In genomic region chr13:44569241-44569778, GRCm38 (mm10) we compare ENCODE assay signal across 18 mouse cellular contexts.
DNase-seq lines count a peak whose midpoint lies in the region; ATAC-seq lines count a peak whose summit lies in the region.
"Had no signal": no experiment of that assay in that cellular context is flagged by ENCODE, and none has a peak within 500 bp of the region (broad histone marks: within the 10 kb centered on the region; RNA-seq: fewer than 3 reads in every experiment).

No protein-coding gene starts in this region.

- DNase-seq in heart, adult 11 months = peak; percentile 91
- DNase-seq in kidney, postnatal 36 days = peak; percentile 15 to 34
- DNase-seq in fibroblast of lung, adult 2 months (ENCODE audit: low read depth) = peak; percentile 37
- DNase-seq in lung, postnatal 10 days = peak; percentile 30
- DNase-seq in cerebellum, postnatal 4 days (ENCODE audit: low spot score in 2 of 2) = no peak
- DNase-seq: cerebellum, adult 8-10 months; gastrocnemius, postnatal 36 days; thymus, postnatal 14 days had no signal

- no peak overlapping the region for H3K4me2 ChIP-seq in heart, embryonic 11.5 days
- H3K4me2 ChIP-seq in kidney, embryonic 15.5 days = no peak overlapping the region
- H3K4me2 ChIP-seq: embryonic facial prominence, embryonic 12.5 days; liver, embryonic 11.5 days; lung, embryonic 15.5 days; midbrain, embryonic 11.5 days; neural tube, embryonic 12.5 days had no signal

- WGBS in heart, embryonic 11.5 days (ENCODE audit: insufficient replicate concordance) = 60% methylated on average over 3 of the region's 3 CpGs
- 64% methylated on average over 3 of the region's 3 CpGs for WGBS in kidney, embryonic 15.5 days

- no peak overlapping the region for H3K9ac ChIP-seq in heart, embryonic 11.5 days (ENCODE audit: low read depth, low read length)
- H3K9ac ChIP-seq in kidney, embryonic 15.5 days = no peak overlapping the region
- H3K9ac ChIP-seq: embryonic facial prominence, embryonic 12.5 days; lung, embryonic 15.5 days; neural tube, embryonic 12.5 days had no signal

- no peak overlapping the region for H3K27ac ChIP-seq in heart, embryonic 11.5 days (ENCODE audit: low read depth, low read length)
- H3K27ac ChIP-seq in kidney, embryonic 15.5 days = no peak overlapping the region
- H3K27ac ChIP-seq: embryonic facial prominence, embryonic 12.5 days; lung, embryonic 15.5 days; neural tube, embryonic 12.5 days; stomach, postnatal 0 days had no signal

- no peak overlapping the region for H3K4me3 ChIP-seq in heart, embryonic 11.5 days (ENCODE audit: low read depth, low read length)
- H3K4me3 ChIP-seq in kidney, embryonic 15.5 days (replicated peaks) = no peak overlapping the region
- H3K4me3 ChIP-seq: embryonic facial prominence, embryonic 12.5 days; lung, embryonic 15.5 days; neural tube, embryonic 12.5 days had no signal

- H3K9me3 ChIP-seq in heart, embryonic 11.5 days (replicated peaks; ENCODE audit: control insufficient read depth, low read length) = no peaks in the 10 kb centered on the region
- 0 out of 2 replicates have a peak, but pooled peaks cover 4% of the 10 kb centered on the region for H3K9me3 ChIP-seq in kidney, embryonic 15.5 days (replicated peaks)
- H3K9me3 ChIP-seq: lung, embryonic 15.5 days; neural tube, embryonic 12.5 days had no signal

- no peaks in the 10 kb centered on the region for H3K27me3 ChIP-seq in heart, embryonic 11.5 days (ENCODE audit: control insufficient read depth, insufficient read depth, low read length)
- H3K27me3 ChIP-seq in kidney, embryonic 15.5 days = no peaks in the 10 kb centered on the region
- H3K27me3 ChIP-seq: embryonic facial prominence, embryonic 12.5 days; lung, embryonic 15.5 days; neural tube, embryonic 12.5 days had no signal

- no peak for ATAC-seq in heart, embryonic 11.5 days (replicated peaks; ENCODE audit: insufficient number of reproducible peaks, low FRiP score, low TSS enrichment)
- no peak for ATAC-seq in kidney, embryonic 15.5 days (replicated peaks; ENCODE audit: low FRiP score)
- no peak for ATAC-seq in CD4-positive, CD25-positive, alpha-beta regulatory T cell, adult 4 months
- ATAC-seq: hindbrain, embryonic 16.5 days had no signal

- H3K4me1 ChIP-seq in heart, embryonic 11.5 days (ENCODE audit: control insufficient read depth, insufficient read depth, low read length) = no peaks in the 10 kb centered on the region
- peaks cover 5% of the 10 kb centered on the region for H3K4me1 ChIP-seq in kidney, embryonic 15.5 days
- H3K4me1 ChIP-seq: neural tube, embryonic 12.5 days had no signal

- H3K36me3 ChIP-seq in heart, embryonic 11.5 days (ENCODE audit: control insufficient read depth, insufficient read depth, low read length) = no peaks in the 10 kb centered on the region
- no peaks in the 10 kb centered on the region for H3K36me3 ChIP-seq in kidney, embryonic 15.5 days
- H3K36me3 ChIP-seq: embryonic facial prominence, embryonic 12.5 days; lung, embryonic 15.5 days; neural tube, embryonic 12.5 days had no signal

Comparison
In these comparisons a context has a peak if more than half of its experiments do, and no peak if none do; other contexts are left out.
1. DNase-seq: peak in heart, adult 11 months (single experiment), kidney, postnatal 36 days (2 of 2), fibroblast of lung, adult 2 months (single experiment) and lung, postnatal 10 days (single experiment); none in cerebellum, postnatal 4 days (0 of 2).